Mouse (Mus musculus): ENCODE data around the gene Hnrnph1. TPM values are rescaled to one million over a fixed set of nuclear protein-coding genes. Genes with fewer than 3 reads are reported as not detected.

The Hnrnph1 gene
- polyA plus RNA-seq (2017; shearing (Covaris generic)) = 333 TPM

GRCm38 (mm10) chr11:50376911-50377891, at the start of gene Hnrnph1:
Hnrnph1 (plus strand) TSS chr11:50376990.

GRCm38 (mm10) chr11:50354162-50354561, 22.6 kb upstream of the Hnrnph1 start, which contains the start of gene Cby3:
Cby3 (plus strand) TSS chr11:50354462.

GRCm38 (mm10) chr11:50430277-50431133, 53.7 kb downstream of the Hnrnph1 start, which contains the start of gene Rufy1:
Rufy1 (minus strand) TSS chr11:50431125.

Other genes with a start within 250 kb of the Hnrnph1 start
- gene Tbc1d9b, start 245.6 kb upstream of the Hnrnph1 start, polyA plus RNA-seq (2017; shearing (Covaris generic)) = 52.6 TPM
- gene Mrnip, start 202.5 kb upstream of the Hnrnph1 start, polyA plus RNA-seq (2017; shearing (Covaris generic)) = 1.6 TPM
- 874 TPM for gene Sqstm1, start 166.2 kb upstream of the Hnrnph1 start, polyA plus RNA-seq (2017; shearing (Covaris generic))
- 7.9 TPM for gene Mgat4b, start 166.1 kb upstream of the Hnrnph1 start, polyA plus RNA-seq (2017; shearing (Covaris generic))
- 1.1 TPM for gene Ltc4s, start 138.4 kb upstream of the Hnrnph1 start, polyA plus RNA-seq (2017; shearing (Covaris generic))
- 5.9 TPM for gene Maml1, start 84.7 kb upstream of the Hnrnph1 start, polyA plus RNA-seq (2017; shearing (Covaris generic))
- gene Canx, start 51.3 kb upstream of the Hnrnph1 start, polyA plus RNA-seq (2017; shearing (Covaris generic)) = 139 TPM
- not detected for gene Cby3, start 22.5 kb upstream of the Hnrnph1 start, polyA plus RNA-seq (2017; shearing (Covaris generic))
- gene Rufy1, start 54.1 kb downstream of the Hnrnph1 start, polyA plus RNA-seq (2017; shearing (Covaris generic)) = 23.6 TPM
- not detected for gene Adamts2, start 225.1 kb downstream of the Hnrnph1 start, polyA plus RNA-seq (2017; shearing (Covaris generic))